Mouse (Mus musculus) cerebellum, postnatal 36 days (tissue): ENCODE results near the gene Ttc34.

Source experiments
- DNase-seq, 2 experiments: peaks; one replicate each; pipeline ENCODE4 v3.0.0; 2021 to 2022; ENCODE audit warnings: mixed read lengths in 2 of 2

The Ttc34 gene

DNA sequence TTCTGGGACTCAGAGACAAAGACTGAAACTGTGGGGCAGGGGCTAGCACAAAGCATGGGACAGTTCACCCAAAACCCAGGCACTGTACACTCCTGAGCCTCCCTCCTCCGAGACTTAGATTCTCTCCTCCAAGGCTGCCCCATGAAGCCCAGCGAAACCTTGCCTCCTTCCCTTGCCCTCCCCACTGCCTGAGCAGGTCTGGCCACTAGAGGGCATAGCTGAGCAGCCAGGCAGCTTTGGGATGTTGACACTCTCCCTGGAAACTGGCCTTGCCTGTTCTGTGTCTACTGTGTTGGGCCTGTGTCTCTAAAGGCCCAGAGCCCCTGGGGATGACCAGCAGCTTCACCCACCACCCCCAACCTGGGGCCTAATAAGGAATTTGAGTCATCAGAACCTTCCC, at the start of gene Ttc34:
Gene Ttc34, plus strand, starts transcription at position 290 of the 400 bp plus-strand sequence.
- DNase-seq: peak; percentile 51 to 52

DNA sequence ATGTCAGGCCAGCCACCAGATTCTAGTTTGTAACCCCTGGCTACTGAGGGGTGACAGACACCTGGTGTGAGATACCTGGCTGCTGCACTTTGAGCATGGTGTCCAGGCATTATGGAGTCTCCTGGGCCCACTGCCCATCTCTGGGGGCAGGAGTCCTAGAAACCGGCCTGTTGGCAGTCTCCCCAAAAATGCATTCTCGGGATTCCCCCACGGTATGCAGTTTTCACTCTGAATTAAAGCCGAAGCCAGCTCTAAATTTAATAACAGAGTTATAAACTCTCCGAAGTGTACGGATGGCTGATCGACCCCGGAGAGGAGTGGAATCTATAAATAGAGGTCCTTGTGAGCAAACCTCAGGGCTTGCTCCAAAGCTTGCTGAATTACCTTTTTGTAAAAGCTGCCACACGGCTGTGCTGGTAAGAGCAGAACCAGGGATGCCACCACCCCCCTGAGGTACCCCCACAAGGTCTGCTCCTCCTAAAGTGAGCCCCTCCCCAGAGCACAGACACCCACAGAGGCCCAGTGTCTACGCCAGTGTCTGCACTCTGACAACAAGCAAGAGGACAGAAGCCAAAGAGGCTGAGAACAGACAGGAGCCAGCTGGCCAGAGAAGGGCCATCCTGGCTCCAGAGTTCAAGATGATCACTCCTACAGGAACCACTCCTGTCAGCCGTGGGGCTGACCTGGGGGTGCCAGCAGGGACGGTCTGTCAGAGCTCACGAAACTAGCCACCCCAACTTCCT, 49.1 kb upstream of the Ttc34 start:
- peak in 1 of 2 experiments; percentile 3 for DNase-seq

DNA sequence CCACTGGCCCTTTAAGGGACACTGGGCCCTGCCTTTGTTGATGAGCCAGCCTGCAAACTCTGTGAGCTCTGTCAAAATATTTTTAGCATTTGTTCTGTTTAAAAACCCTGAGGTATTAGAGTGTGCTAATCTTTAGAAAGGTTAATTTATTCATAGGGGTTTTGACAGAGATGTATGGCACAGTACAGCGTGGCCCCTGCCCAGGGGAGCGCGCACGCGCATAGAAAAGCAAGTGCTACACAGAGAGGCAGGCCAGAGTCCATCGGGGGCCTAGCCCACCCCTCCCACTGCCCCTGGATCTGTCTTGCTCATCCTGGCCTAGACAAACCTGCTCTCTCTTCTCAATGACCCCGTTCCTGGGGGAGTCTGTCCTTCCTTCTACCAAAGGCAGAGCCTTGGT, 45.4 kb upstream of the Ttc34 start:
- no peak for DNase-seq

DNA sequence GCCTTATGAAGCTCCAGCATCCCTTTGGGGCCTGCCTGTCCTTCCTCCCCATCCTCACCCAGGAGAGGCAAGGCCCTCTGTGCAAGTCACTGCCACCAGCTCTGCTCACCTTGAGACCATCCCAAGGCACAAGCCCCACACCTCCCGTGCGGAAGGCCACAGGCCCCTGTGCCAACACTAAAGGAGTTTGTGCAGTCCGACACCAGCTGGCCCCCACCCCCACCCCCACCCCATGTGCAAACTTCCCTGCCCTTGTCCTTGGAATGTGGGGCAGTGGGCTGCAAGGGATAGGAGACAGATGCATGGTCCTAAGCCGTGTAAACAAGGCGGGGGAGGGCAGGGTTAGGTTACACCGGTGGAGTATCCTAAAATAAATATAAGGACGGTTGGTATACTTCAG, 43.8 kb upstream of the Ttc34 start:
- no peak for DNase-seq

DNA sequence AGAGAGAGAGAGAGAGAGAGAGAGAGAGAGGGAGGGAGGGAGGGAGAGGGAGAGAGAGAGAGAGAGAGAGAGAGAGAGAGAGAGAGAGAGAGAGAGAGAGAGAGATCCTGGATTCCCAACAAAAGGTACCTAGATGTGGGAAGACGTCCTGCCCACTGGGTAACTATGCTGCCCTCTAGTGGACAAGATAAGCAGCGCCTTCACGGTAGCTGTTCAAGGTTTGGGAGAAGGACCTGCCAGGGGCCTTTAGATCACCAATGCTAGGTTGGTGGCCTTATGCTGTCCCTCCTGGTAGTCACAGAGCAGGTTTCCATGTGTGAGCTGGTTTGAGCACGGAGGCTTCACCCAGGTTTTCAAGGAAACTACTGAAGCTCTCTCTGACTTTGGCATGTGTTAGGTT, 39.4 kb upstream of the Ttc34 start:
- peak; percentile 54 to 60 for DNase-seq

DNA sequence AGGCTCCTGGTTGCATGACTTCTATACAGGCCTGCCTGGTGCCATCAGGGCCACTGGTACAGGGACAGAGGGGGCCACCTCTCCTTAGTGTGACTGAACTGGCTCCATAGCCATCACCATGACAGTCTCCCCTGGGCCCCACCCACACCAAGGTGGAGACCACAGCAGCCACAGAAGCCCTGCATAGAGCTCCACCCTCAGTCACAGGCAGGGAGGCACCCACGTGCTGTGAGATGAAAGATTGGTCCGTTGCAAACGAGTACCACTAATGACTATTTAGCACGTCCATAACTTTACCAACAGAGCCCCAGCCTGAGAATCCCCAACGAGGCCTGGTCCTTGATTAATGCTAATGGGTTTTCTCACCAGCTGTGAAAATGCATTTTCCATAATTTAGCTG, 36.7 kb upstream of the Ttc34 start:
- DNase-seq: no peak

DNA sequence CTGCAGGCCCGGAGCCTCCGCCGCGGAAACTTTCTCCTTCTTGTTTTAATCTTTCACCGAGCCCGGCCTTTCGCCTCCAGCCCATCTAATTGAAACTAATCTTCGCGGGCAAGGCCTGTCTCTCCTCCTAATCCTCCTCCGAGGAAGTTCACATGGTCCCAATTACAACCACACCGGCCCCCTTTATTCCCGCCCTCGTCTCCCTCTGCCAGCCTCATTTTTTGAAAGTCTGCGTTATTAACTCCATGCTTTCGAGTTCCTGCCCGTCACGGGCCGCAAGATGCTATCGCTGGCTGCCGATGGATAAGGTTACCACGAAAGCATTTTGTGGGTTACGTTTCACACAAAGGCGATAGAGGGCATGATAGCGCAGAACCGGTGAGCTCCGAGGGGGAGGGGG, 35.0 kb upstream of the Ttc34 start:
- no peak for DNase-seq

DNA sequence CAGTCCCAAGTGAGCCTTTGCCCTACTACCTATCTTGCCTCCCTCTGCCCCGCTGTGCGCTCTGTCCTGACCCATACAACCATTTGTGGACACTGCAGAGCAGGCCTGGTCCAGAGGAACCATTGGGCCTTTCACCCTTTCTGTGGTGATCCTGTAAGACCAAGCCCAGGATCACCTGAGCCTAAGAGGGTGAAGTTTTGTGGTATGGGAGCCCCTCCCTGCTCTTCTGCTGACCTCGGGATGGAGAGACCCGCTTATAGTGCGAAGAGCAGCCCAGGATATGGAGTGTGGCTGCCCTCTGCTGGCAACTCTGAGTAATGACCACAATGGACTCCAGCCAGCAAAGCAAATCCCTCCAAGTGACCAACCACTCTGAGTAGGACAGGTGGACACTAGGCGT, 11.6 kb upstream of the Ttc34 start:
- DNase-seq: peak; percentile 58 to 69

DNA sequence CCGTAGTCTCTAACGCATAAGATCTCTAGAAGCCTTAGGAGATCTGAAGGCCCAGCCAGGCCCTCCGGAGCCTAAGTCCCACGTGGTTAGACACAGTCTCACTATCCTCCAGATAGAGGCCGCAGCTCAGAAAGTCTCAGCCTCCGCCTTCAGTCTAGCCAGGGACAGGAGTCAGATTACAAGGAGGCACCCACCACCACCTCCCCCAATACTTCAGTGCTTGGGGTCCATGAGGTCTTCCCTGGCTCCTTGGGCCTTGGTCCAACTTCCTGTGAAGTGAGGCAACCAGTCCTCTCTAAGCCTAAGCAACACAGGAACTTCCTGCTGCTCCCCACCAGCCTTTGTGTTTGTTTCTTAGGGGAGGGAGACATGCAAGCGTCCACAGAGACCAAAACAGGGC, 11.0 kb upstream of the Ttc34 start:
- no peak for DNase-seq

DNA sequence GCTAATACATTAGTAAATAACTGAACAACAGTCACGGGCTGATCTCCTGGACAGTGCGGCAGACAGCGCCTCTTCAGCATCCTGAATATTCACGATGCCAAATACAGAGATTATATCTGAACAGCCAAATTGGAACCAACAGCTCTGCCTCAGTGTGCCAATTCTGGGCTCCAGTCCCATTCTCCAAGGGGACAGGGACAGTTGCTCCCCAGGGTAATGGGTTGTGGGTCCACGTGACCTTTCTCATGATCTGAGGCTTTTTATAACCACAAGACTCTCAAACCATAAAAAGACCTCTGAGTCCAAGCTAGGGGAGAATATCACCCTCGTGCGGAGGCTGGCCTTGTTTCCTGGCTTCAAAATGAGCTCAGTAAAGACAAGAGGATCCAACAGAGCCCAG, 10.1 kb upstream of the Ttc34 start:
- peak; percentile 25 to 46 for DNase-seq

DNA sequence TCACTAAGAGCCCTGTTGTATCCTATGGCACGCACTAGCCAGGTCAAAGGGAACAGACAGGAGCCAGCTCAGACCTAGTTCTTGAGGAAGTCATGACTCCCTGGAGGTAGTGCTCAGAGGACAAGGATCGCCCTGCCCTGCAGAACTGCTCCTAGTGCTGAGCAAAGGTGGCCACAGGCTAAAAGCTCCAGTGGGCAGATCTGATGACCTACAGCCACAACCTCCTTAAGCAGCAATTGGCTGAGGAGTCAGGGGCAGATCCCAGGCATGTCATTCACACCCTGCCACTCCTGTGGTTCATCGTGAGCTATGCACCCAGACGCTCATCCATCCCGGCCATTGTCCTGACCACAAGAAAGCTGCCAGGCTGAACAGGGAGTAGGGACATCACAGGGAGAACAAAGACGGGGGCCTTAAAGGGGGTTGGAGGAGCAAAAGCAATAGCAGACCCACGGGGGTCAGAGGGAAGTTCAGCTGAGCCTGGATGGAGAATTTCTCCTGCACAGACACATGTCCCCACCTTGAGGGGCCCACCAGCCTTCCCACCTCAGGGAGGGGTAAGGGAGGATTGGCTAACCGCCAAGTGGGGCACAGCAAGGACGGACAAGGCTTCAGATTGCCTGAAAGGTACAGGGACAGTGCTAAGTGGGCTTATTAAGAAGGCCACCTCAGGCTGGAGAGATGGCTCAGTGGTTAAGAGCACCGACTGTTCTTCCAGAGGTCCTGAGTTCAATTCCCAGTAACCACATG, 9.2 kb upstream of the Ttc34 start:
- no peak for DNase-seq

DNA sequence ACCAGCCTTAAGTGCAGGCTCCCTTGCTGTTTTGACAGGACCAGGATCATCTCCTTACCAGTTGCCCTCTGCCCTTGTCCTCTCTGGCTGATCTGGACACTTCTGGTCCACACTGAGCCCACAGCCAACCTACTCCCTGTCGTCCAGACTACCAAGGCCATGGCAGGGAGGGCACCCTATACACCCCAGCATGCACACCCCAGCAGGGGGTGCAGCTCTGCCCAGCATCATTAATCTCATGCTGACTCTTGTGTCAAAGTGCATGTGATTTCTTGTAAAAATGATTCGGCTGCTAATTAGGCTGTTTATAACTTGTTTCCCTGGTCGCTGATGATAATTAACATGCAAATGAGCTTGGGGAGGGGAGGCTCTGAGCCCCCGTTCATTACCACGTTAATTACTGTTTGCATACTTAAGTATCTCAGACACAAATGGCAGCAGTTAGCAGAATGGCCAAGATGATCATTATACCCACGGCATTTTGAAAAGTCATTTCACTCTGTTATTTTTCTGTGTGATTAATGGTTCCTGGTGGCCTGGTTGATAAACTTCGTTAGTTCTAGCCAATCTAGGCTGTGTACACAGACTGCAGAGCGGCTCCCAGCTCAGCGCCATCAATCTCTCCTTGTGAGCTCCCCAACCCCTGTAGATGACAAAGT, 5.2 kb upstream of the Ttc34 start:
- no peak for DNase-seq

DNA sequence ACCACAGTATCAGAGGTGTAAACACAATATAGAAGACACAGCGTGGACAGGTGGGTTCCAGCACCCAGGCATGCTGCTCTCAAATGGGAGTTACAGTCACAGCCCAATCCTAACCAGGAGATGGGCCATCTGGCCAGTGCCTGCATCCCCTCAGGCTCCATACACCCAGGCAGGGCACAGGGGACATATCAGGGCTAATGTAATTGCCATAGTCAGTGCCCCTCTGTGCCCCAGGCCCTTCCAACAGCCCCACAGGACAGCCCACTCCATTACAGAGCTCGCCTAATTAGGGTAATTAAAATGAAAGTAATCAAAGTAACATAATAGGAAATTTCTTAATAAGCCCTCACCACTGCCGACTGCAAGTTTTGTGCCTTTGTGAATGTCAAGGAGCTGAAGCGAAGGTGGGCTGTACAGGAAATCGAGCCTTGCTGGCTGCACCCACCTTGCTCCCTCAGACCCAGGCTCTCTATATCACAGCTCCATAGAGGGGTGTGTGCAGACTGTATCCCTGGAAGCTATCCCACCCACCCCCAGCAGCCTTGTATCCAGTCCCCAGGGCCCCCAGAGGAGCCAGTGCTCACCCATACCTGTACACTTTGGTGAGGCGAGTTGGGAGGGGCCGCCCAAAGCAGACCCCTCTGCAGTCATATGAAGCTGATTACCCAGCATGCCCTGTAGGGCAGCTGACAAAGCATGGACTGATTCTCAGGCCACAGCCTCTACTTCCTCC, 910 bp upstream of the Ttc34 start:
- DNase-seq: no peak

DNA sequence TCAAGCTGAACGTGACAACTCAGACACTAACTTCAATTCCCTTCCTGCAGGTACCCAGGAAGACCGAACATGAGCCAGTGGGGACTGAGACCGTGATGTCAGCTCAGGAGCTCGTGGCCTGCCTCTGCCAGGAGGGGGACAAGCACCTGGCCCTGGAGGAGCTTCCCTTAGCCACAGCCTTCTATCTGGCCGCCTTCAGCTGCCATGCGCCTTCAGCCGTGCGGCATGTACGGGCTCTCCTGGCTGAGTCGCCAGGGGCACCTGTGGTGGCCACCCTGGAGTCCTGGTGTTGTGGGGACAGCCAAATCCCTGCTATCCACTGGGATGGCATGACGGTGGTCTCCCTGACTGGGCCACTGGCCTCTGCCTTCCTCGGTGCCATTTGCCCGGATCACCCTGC, 1.5 kb downstream of the Ttc34 start:
- no peak for DNase-seq

DNA sequence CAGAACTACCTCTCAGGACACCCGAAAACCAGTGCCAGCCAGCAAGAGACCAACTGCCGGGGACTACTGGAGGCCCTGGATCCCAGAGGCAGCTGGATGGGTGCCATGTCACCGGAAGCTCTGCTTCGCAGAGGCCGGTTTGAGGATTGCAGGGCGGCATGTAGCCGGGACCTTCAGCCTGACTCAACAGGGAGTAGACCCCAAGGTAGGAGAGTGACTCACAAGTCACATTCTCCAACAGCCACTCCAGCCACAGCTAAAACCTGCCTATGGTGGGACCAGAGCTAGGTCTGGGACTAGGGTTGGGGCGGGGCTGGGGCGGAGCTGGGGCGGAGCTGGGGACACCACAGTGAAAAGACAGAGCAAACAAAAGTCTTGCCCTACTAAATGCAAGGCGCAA, 2.1 kb downstream of the Ttc34 start:
- DNase-seq: no peak

DNA sequence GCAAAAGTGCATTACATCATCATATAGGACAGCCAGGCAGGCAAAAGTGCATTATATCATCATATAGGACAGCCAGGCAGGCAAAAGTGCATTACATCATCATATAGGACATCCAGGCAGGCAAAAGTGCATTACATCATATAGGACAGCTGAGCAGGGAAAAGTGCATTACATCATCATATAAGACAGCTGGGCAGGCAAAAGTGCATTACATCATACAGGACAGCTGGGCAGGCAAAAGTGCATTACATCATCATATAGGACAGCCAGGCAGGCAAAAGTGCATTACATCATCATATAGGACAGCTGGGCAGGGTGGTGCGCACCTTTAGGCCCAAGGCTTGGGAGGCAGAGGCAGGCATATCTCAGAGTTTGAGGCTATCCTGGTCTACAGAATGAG, 15.4 kb downstream of the Ttc34 start:
- DNase-seq: no peak

DNA sequence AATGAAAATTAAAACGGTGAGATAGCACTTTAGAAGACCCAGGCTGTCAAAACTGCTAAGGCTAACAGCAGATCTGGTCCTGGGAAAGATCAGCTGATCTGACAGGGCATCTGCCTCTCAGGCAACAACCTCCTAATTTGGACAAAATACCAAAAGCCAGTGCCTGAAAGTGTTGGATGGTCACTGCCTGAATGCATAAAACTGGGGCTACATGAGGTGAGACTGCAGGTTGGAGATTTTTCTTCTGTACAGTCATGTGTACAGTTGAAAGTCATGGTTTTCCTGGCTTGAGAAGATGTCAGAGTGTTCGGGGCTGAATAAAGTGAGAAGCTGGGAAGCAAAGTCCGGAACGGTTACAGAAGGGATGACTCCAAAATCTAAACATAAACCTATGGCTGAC, 16.6 kb downstream of the Ttc34 start:
- no peak for DNase-seq

DNA sequence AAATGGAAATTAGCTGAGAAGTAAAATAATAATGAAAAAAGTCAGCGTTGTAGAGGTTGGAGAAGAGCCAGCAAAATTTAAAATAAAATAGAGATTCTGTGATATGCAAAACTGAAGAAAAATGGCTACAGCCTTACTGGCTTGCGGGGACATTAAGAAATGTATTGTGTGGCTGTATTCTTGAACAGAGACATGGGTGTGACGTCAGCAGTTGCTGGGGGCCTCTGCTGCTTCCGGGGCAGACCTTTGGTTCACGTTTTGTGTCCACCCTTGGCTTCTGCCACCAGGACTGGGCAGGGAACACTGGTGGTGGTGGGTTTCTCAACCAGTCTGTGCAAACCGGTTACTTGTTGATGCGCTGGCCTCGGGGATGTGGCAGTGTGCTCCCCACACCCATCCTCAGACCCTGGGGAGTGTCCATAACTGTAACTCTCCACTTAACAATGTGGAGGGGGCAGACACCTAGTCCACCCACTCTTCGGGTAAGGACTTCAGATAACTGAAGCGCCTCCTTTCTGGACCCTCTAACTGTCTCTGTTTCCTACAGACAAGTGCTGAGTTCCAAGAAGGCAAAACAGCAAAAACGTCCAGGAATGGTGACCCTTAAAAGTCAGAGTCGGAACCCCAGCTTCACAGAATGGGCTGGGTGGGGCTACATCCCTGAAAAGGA, 17.6 kb downstream of the Ttc34 start:
- DNase-seq: no peak

DNA sequence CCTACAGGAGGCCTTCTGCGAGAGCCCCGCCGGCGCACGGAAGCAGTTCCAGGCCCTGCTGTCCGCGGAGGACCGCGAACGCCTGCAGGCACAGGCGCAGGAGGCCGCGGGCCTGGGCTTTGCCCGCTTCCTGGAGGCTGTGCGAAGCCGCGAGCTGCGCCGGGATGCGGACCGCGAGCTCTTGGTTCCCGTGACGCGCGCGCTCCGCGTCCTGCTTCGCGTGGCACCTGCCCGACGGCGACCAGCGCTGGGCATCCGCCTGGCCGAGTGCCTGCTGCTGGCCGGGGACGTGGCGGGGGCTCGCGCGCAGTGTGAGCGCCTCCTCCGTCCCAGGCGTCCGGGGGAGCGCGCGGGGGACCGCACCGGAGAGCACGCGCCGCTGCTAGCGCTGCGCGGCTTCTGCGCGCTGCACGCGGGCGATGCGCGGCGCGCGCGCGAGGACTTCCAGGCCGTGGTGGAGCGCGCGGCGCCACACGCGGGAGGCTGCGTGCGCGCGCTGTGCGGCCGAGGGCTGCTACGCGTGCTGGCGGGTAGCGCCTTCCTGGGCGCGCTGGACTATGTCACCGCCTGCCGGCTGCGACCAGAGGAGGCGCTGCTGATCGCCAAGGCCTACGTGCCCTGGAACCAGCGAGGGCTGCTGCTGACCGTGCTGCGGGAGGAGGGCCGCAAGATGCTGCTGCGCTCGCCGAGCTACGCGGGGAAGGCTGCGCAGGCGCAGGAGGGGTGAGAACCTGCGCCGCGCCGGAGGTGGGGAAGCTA, 18.6 kb downstream of the Ttc34 start:
- DNase-seq: peak; percentile 92 to 95

DNA sequence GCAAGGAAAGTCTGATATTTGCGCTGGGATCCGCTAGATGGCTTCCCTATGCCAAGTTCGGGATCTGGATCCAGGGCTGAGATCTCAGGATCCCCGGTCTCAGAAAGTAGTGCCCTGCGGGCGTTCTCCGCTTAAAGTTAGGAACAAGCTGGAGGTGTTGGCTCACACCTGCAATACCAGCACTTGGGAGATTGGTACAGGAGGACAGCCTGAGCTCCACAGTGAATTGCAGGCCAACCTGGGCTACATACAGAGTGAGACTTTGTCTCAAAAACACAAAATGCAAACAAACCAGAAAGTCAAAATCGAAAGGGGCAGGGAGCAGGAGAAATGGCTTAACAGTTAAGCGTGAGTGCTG, 19.2 kb downstream of the Ttc34 start:
- DNase-seq: no peak

DNA sequence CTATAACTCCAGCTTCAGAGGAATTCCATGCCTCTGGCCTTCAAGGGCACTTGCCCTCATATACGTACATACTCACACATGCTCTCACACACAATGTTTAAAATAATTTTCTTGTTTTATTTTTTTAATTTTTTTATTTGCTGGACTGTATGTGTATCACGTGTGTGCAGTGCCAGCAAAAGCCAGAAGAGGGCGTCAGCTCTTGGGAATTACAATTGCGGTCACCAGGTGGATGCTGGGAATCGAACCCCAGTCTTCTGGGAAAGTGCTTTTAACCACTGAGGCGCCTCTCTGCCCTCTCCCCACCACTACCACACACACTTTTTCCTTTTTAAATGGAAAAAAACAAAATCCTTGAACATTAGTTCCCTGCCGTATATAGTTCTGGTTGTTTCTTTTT, 19.6 kb downstream of the Ttc34 start:
- DNase-seq: no peak
